In genomic region chr14:79488531-79488930, GRCm38 (mm10) we compare ENCODE assay signal across 13 mouse cellular contexts. TPM values are rescaled to one million over a fixed set of nuclear protein-coding genes. Genes with fewer than 3 reads are reported as not detected.
A peak's percentile ranks its signal among the peaks of the same experiment; 100 is the strongest.
DNase-seq lines count a peak whose midpoint lies in the region; ATAC-seq and TF ChIP-seq lines count a peak whose summit lies in the region.
"Had no signal": no experiment of that assay in that cellular context is flagged by ENCODE, and none has a peak within 500 bp of the region (broad histone marks: within the 10 kb centered on the region; RNA-seq: fewer than 3 reads in every experiment).

No protein-coding gene starts in this region.

- no peaks in the 10 kb centered on the region for H3K27me3 ChIP-seq in stomach, embryonic 16.5 days (ENCODE audit: control insufficient read depth, insufficient read depth, low read length)
- no peaks in the 10 kb centered on the region for H3K27me3 ChIP-seq in stomach, postnatal 0 days (ENCODE audit: control insufficient read depth, insufficient read depth, low read length)
- H3K27me3 ChIP-seq: forebrain, embryonic 15.5 days; stomach, embryonic 15.5 days had no signal

- peak; percentile 36 for DNase-seq in cerebellum, adult 9-11 months
- DNase-seq in cerebellum, postnatal 10 days: no peak
- no peak for DNase-seq in stomach, postnatal 0 days (ENCODE audit: low spot score)
- DNase-seq in lung, adult 18-20 months: peak; percentile 79 to 85
- DNase-seq in Muller cell, postnatal 12 days (ENCODE audit: inconsistent ontology term): no peak
- no peak for DNase-seq in layer of hippocampus, adult 9-11 months
- DNase-seq in right cerebral cortex, adult 18-20 months: no peak

- H3K4me1 ChIP-seq in stomach, embryonic 16.5 days (ENCODE audit: control insufficient read depth, insufficient read depth, low read length): peaks cover 38% of the 10 kb centered on the region
- peaks cover 6% of the 10 kb centered on the region for H3K4me1 ChIP-seq in stomach, postnatal 0 days (replicated peaks; ENCODE audit: control insufficient read depth, insufficient read depth)

- TF ChIP-seq EP300 in stomach, postnatal 0 days (optimal IDR thresholded peaks at IDR 0.05): no peak

- WGBS in stomach, embryonic 16.5 days: 69% methylated on average over 9 of the region's 9 CpGs
- WGBS in stomach, postnatal 0 days: 58% methylated on average over 9 of the region's 9 CpGs

- no peak for ATAC-seq in stomach, embryonic 16.5 days (ENCODE audit: insufficient read depth, low FRiP score)
- no peak for ATAC-seq in stomach, postnatal 0 days (ENCODE audit: low FRiP score, low TSS enrichment)
- ATAC-seq: forebrain, embryonic 15.5 days had no signal

- H3K4me2 ChIP-seq in stomach, embryonic 16.5 days (ENCODE audit: low read depth, low read length): no peak overlapping the region
- H3K4me2 ChIP-seq in stomach, postnatal 0 days (replicated peaks; ENCODE audit: low read depth): no peak overlapping the region
- H3K4me2 ChIP-seq: forebrain, embryonic 15.5 days; midbrain, embryonic 12.5 days had no signal

- H3K9ac ChIP-seq in stomach, embryonic 16.5 days (ENCODE audit: low read length): no peak overlapping the region
- no peak overlapping the region for H3K9ac ChIP-seq in stomach, postnatal 0 days (ENCODE audit: low read length)
- H3K9ac ChIP-seq: forebrain, embryonic 15.5 days; midbrain, embryonic 12.5 days; stomach, embryonic 15.5 days had no signal

- no peak overlapping the region for H3K4me3 ChIP-seq in stomach, embryonic 16.5 days (replicated peaks; ENCODE audit: low read length)
- H3K4me3 ChIP-seq in stomach, postnatal 0 days (ENCODE audit: low read depth, low read length): no peak overlapping the region
- H3K4me3 ChIP-seq: forebrain, embryonic 15.5 days; hindbrain, embryonic 10.5 days; layer of hippocampus, adult 2 months; midbrain, embryonic 12.5 days; stomach, embryonic 15.5 days had no signal

- no peak for TF ChIP-seq CTCF in stomach, postnatal 0 days (IDR thresholded peaks at IDR 0.05; ENCODE audit: low read depth)

- no peaks in the 10 kb centered on the region for H3K9me3 ChIP-seq in stomach, embryonic 16.5 days (replicated peaks; ENCODE audit: control insufficient read depth, low read length)
- H3K9me3 ChIP-seq in stomach, postnatal 0 days (ENCODE audit: control insufficient read depth, low read length): no peaks in the 10 kb centered on the region
- H3K9me3 ChIP-seq: forebrain, embryonic 15.5 days; hindbrain, embryonic 10.5 days; midbrain, embryonic 12.5 days; stomach, embryonic 15.5 days had no signal

- no peaks in the 10 kb centered on the region for H3K36me3 ChIP-seq in stomach, embryonic 16.5 days (ENCODE audit: control insufficient read depth, insufficient read depth, low read length)
- H3K36me3 ChIP-seq in stomach, postnatal 0 days (ENCODE audit: control insufficient read depth, insufficient read depth, low read length): no peaks in the 10 kb centered on the region
- H3K36me3 ChIP-seq: forebrain, embryonic 15.5 days; stomach, embryonic 15.5 days had no signal

- H3K27ac ChIP-seq in stomach, embryonic 16.5 days (ENCODE audit: low read length): peak overlapping the region; percentile 17; the same call in 1 of the 2 replicates
- no peak overlapping the region; the same call in 1 of the 2 replicates for H3K27ac ChIP-seq in stomach, postnatal 0 days (replicated peaks)
- H3K27ac ChIP-seq: forebrain, embryonic 15.5 days; hindbrain, embryonic 10.5 days; midbrain, embryonic 12.5 days; stomach, embryonic 15.5 days had no signal

RNA-seq across cellular contexts. Expression of gene Wbp4, which starts 7.2 kb away (rescaled TPM):
- 32.4 and 36.4 TPM in 2 replicates for polyA plus RNA-seq in stomach, embryonic 16.5 days (2015; fragmentation: Nextera tagmentation; extraction: Ambion mirVana)
- 28.8 and 31.0 TPM in 2 replicates for polyA plus RNA-seq in stomach, postnatal 0 days (2015; fragmentation: Nextera tagmentation; extraction: Ambion mirVana)

RNA-seq across cellular contexts. Expression of gene Elf1, which starts 7.5 kb away (rescaled TPM):
- 18.0 and 19.2 TPM in 2 replicates for polyA plus RNA-seq in stomach, embryonic 16.5 days (2015; fragmentation: Nextera tagmentation; extraction: Ambion mirVana)
- 18.7 and 19.3 TPM in 2 replicates for polyA plus RNA-seq in stomach, postnatal 0 days (2015; fragmentation: Nextera tagmentation; extraction: Ambion mirVana)

RNA-seq across cellular contexts. Expression of gene Kbtbd6, which starts 36.9 kb away (rescaled TPM):
- polyA plus RNA-seq in stomach, embryonic 16.5 days (2015; fragmentation: Nextera tagmentation; extraction: Ambion mirVana): 1.4 and 1.8 TPM in 2 replicates
- 0.57 and 0.98 TPM in 2 replicates for polyA plus RNA-seq in stomach, postnatal 0 days (2015; fragmentation: Nextera tagmentation; extraction: Ambion mirVana)

Comparison
In these comparisons a context has a peak if more than half of its experiments do, and no peak if none do; other contexts are left out.
1. DNase-seq: peak in cerebellum, adult 9-11 months (single experiment) and lung, adult 18-20 months (2 of 2); none in cerebellum, postnatal 10 days (0 of 2), stomach, postnatal 0 days (single experiment), Muller cell, postnatal 12 days (single experiment), layer of hippocampus, adult 9-11 months (single experiment) and right cerebral cortex, adult 18-20 months (single experiment).